Mouse (Mus musculus) activated CD4-positive, CD25-positive, alpha-beta regulatory T cell, adult 4 months (primary cell): ENCODE data around the gene Tfip11. TPM values are rescaled to one million over a fixed set of nuclear protein-coding genes. Genes with fewer than 3 reads are reported as not detected.
"Not testable (repeated sequence)": the region's sequence is repeated elsewhere in the genome, so short reads cannot be mapped to it uniquely, and the experiment has no call there.

Source experiments
- ATAC-seq: one replicate; pipeline ENCODE4 v1.8.0; 2017
- polyA plus RNA-seq, 2 experiments: library from polyadenylated mRNA; unstranded; fragments of 100-300 nt; shearing (Covaris generic); gene quantifications; one replicate each; pipeline ENCODE4 v1.2.1; 2017

Gene Tfip11
- polyA plus RNA-seq, 2 experiments from 2014 or later: 11.8 to 18.4 TPM

DNA sequence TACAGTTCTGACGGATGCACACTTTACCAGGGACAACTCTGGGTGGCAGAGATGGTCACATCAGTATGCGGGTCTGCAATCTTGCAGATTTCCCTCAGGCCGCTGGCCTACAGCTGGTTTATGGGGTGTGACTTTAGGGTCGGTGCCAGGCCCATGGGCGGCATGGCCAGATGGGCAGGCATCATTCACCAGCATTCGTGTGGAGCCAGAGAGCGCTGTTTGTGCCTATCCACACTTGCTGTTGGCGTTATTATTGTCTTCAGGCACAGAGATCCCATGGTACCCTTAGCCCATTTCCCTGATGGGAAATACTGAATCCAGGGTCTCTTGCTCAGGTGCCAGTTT, 35.6 kb upstream of the Tfip11 start:
- no peak for ATAC-seq

DNA sequence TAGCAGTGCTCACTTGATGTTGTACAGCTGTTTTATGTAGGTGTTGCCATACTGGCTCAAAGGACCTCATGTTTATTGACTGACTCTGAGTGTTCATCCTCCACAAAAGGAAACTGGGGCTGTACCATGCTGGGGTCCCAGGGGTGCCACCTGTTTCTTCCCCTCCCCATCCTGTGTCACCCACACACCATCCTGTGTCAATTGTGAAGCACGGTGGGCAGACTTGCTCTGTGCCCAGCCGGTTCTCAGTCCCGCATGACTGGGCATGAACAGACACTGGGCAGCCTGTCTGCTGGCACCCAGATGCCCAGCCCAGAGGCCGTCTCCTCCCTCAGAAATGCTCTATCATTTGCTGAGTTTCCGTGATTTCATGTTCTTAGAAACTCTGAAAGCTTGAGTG, 34.3 kb upstream of the Tfip11 start:
- ATAC-seq: no peak

DNA sequence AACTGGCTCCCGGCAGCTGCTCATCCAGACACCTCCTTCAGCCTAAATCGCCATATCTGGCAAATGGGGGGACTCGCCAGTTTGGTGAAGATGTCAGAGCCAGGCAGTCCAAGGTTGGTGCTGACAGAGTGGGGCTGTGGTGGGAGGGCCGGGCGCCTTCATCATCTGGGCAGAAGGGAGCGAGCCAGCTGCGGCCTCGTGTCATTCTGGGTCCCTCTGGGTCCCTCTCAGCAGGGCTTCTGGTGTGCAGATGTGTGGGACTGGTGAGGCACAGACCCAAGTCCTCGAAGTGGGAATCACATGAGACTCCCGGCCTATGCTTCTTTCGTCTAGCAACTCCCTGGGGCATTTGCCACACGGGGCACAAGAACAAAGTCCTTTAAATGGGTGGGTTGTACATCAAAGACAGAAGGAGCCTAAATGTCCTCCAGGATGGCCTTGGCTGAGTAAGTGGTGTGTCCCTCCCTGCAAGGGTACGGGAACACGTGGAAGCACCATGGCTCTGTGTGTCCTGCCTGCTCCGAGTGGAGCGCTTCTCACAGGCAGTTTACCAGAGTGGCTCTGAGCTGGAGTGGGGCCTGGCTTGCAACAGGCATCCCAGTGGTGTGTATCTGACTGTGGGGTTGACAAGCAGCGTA, 33.7 kb upstream of the Tfip11 start:
- no peak for ATAC-seq

DNA sequence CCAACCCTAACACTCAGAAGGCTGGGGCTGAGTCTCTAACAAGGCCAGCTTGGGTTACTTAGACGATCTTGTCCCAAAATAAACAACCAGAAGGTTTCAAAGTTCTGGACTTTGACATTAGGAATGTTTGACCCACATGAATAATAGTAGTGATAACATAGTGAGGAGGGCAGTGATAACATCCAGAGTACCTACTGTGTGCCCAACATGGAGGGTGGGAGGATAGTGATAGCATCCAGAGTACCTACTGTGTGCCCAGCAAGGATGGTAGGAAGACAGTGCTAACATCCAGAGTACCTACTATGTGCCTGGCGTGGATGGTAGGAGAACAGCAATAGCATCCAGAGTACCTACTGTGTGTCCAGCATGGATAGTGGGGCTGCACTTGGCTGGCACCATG, 32.4 kb upstream of the Tfip11 start:
- ATAC-seq: no peak

DNA sequence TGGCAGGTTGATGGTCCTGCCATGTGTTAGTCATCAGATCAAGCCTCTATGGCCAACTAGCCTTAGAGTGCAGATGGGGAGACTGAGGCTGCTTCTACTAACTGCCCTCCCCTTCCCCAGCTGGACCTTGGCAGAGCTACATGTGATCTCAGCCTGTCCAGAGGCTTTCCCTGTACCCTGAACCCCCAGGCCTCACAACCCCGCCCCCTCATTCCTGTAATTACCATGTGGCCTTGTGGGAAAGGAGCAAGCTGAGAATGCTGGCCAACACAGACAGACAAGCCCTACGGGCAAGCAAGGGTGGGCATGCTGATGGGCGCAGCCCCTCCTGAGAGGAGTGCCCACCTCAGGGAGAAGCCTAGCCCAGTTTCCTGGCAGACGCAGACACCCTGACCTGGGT, 31.5 kb upstream of the Tfip11 start:
- ATAC-seq: no peak

DNA sequence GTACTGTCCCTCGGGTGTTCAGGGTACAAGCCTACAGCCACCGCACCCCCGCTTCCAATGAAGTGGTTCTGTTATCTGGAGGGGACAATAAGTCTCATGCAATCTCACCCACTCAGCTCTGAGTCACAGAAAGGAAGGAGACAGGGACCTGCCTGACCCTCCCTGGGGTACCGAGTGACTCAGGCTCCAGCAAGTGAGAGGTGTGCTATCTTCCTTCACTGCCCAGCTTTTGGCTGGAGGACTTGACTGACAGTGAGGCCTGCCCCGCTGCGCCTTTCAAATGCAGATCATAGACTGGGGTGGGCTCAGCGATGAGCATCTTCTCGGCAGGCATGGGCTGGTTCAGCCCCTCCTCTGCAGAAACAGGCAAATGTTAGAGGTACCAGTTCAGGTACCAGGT, 31.0 kb upstream of the Tfip11 start:
- ATAC-seq: no peak

DNA sequence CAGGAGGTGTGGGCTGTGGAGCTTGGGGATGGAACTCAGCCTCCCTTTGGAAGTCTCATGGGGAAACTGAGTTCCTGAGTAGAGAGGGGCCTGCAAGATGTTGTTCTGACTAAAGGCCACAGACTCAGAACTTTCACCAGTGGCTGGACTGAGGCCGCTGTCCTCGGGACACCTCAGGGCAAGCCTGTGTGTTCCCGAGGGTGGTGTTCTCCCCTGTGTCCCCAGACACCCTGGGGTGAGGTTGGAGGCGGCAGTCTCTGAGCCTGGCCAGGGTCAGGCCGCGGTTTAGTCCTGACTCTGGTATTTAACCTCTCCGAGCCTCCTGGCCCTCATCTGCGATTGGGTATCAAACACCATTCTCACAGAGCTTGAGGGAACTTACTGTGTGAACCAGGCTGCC, 30.6 kb upstream of the Tfip11 start:
- no peak for ATAC-seq

DNA sequence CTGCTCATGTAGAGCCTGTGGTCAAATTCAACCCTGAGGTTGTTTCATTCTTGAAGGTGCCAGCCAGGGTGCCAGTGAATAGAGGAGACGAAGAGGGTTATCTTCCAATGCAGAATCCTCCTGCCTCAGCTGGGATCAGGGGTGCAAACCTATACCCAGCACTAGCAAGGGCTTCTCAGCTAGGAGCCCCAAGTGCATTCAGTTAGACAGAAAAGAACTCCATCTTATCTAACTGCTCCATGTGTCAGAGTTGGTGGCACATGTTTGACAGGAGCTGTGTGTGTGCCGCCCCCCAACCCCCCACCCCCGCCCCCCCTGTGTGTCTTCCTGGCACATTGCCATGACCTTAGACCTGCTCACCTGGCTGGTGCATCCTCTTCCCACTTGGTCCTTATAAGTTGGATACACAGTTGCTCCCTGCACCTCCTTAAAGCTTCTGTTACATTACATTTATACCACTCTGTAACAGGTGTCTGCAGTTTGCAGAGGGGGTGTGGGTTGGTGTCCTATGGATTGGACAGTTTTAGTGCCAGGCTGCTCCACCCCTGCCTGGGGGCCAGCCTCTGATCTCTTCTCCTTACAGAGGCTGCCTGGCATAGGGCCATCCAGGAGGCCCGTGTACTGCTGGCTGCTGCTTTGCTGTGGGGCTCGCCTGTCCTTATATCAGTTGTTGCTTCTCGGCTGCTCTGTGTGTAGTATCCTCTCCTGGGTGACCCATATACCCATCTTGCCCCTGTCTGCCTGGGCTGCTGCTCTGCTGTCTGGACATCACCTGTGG, 29.6 kb upstream of the Tfip11 start:
- no peak for ATAC-seq

DNA sequence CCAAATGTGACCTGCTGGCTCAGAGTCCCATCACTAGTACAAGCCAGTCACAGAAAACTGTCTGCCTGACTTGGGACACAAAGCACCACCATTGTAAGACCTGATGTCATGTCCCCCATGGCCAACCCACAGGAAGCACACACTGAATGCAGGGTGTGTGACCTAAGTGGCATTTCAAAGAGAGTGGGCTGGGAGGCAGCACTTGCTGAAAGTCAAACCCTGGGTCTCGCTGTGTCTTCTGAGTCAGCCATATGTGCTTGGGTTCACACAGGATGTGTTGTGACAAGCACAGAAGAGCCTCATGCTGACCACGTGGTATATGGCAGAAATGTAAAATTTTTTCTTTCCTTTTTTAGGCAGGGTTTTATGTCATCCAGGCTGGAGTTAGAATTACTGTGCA, 28.9 kb upstream of the Tfip11 start:
- peak; percentile 75 for ATAC-seq

DNA sequence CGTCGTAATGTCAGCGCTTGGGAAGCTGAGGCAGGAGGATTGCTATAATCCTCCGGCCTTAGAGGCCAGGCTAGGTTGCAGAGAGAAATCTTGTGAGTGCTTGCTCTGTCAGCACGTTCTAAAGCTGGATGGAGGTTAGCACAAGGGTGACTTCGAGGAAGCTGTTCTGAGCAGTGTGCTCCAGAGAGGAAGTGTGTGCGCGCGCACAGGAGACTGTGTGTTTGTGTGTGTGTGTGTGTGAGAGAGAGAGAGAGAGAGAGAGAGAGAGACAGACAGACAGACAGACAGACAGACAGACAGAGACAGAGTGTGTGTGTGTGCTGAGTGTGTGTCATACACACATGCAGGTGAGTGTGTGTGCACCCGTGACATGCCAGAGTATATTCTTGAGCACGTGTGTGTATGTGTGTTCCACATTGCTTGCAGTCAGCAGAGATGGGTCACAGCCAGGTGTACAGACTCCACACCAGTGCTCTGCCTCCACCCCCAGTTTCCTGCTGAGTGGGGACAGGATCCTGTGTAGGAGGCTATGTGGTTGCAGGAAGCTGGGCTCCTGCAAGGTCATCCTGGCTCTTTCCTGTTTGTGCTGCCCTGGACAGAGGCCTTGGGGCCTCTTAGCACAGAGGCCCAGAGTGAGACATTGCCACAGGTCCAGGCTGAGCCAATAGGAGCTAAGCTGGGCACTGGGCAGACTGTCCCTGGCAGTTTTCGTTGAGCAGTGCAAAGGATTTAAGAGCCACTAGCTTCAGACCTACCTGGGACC, 27.8 kb upstream of the Tfip11 start:
- ATAC-seq: peak; percentile 51

DNA sequence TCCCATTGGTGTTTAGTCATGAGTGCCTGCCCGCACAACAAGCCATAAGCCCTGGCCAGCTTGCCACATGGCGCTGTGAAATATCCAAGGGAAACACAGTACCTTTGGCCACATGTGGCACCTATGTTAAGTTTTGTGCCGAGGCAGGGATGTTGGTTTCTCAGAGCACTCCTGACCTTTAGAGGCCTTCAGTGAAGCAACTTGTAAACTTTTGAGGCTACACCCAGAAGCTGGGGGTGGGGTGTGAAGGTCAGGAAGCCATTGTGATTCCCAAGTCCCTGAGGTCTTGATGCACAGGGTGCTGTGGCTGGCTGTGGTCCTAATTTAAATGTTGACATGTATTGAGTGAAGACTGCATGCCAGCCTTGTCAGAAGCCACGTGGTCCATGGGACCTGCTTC, 26.8 kb upstream of the Tfip11 start:
- ATAC-seq: no peak

DNA sequence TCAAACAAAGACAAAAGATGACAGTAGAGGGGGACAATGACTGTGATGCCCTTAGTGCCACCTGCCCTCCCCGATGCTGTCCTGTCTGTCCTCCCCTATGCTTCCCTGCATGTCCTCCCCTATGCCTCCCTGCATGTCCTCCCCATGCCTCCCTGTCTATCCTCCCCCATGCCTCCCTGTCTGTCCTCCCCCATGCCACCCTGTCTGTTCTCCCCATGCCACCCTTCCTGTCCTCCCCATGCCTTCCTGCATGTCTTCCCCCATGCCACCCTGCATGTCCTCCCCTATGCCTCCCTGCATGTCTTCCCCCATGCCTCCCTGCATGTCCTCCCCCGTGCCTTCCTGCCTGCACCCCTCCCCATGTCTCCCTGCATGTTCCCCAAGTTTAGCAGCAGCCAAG, 26.0 kb upstream of the Tfip11 start:
- no peak for ATAC-seq

DNA sequence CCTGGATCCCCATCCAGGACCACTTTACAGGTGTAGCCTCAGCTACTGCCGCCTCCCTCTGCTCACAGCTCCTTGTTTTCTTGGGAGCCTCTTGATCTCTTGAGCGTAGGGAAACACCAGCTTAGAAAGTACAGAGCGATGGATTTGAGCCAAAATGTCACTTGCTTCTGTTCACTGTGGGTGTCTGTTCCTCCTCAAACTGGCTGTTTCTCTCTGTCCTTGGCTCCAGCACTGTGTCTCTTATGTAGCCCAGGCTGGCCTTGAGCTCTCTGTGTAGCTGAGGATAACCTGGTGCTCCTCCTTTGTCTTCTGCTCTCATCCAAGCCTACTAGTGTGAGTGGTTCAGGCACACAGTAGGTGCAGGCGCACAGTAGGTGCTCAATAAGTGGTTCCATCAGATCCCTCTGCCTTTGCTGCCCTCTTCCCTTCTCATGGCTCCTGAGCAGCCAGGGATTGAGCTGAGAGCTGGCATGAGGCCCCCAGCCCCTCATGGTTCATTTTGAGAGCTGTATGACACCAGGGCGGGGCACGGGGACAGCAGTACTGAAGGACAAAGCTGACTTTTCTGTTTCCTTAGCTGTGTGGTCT, 25.3 kb upstream of the Tfip11 start:
- no peak for ATAC-seq

DNA sequence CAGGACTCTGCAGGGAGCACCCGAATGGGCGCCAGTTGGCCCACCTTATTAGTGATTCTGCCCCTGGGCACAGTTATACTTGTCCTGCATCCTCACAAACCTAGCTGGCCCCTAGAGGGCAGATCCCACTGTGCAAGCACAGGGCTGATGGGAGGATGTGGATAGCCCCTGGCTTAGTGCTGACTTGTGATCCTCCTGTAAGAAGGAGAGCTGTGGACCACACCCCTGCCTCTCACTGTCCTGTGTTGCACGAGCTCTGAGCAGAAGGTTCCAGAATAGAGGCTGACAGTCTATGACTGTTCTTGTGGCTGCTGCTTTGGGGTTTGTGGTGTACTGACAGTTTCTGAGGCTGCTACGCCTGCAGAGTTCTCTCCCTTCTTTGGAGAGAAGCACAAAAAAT, 24.5 kb upstream of the Tfip11 start:
- peak; percentile 24 for ATAC-seq

DNA sequence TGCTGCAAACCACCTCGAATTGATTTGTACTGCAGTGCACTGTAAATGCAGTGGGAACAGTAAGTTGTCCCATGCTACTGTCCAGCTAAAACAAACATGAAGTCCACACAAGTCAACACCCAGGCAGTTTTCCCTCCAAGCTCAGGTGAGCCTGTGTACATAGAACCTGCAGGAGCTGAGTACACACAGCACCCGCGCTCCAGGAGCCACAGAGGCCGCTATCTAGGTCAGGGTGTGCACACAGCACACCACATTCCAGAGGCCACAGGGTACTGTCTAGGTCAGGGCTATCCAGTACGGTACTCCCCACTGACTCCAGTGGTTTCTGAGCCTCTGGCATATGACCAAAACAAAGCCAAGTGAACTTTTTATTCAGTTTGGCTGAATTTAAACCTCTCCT, 23.8 kb upstream of the Tfip11 start:
- no peak for ATAC-seq

DNA sequence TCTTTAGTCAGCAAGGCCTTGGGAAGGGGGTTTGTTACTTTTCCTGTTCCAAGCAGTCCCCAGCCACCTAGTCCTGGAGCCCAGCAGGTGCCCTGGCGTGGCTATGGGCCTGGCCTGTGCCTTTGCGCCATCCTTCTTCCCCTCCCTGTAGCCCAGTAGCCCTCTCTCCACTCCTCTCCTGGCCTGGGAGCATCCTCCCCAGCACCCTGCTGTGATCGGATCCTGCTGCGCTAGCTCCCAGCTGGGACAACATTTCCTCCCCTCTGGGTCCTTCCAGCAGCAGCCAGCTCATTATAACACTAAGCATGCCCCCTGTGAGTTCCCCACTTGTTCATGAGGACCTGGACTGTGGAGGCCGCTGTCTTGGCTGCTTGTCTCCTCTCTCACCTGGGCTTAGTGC, 20.3 kb upstream of the Tfip11 start:
- ATAC-seq: no peak

DNA sequence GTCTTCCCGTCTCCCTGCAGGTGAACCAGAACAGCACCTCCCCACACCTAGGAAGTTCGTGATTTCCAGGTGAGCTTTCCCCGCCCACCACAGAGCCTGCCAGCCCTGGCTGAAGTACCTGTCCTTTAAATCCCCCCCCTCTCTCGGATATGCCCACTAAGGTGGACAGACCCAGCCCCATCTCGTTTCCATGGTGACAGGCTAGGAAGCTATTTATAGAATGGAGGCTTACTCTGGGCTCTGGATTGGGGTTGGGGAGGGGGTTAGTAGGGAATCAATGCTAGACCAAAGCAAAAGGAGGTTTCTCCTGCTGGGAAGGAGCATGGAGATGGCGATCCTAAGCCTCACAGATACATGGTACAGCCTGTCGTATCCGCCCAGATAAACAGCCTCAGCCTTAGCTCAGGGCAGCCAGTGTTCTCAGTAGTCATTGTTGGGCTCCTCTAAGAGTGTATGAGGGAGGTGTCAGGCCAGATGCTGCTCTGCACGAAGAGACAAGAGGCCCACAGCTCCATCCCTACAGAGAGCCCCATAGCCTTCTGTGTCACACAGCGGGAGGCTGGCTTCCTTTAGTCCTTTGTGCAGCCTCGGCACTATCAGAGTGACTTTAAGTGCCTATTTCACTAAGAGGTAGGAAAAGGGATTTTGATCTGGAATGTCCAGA, 12.8 kb upstream of the Tfip11 start:
- no peak for ATAC-seq

DNA sequence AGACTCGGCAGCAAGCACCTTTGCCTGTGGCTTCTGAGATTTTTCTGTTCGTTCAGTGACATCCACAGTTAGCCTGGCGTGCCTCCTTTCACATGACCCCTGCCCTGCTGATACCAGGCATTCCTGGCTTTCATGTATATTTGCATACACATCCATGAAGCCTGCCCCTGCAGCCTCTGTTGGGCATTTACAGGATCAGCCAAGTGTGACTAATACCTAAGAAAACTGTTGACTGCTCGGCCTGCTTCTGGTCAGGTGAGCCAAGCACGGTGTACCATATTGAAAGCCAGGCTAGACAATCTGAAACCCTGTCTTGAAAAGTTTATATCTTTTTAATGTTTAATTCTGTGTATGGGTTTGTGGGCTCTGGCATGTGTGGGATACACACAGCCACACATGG, 9.7 kb upstream of the Tfip11 start:
- ATAC-seq: no peak

DNA sequence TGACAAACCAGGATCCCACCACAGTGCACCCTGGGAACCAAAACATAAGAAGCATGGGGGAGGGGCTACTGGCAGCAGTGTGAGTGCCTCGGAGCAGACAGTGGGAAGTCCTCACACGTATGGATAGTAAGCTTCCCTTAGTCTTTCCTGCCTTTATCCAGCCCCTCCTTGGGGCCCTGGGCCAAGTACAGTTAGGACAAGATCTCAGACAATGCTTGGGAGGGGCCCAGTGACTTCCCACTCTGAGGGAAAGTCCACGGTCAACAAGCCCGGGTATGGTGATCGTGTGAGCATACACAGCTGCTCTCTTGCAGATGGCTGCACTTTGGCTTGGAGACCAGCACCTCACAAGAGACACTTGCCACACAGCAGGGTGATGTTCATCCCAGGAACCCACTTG, 8.8 kb upstream of the Tfip11 start:
- no peak for ATAC-seq

DNA sequence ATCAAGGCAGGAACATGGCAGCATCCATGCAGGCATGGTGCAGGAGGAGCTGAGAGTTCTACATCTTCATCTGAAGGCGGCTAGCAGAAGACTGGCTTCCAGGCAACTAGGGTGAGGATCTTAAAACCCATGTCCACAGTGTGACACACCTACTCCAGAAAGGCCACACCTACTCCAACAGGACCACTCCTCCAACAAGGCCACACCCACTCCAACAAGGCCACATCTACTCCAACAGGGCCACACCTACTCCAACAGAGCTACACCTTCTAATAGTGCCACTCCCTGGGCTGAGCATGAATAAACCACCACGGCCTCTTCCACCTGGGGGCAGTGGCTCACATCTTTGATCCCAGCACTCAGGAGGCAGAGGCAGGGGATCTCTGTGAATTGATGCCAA, 6.8 kb upstream of the Tfip11 start:
- not testable (repeated sequence) for ATAC-seq

DNA sequence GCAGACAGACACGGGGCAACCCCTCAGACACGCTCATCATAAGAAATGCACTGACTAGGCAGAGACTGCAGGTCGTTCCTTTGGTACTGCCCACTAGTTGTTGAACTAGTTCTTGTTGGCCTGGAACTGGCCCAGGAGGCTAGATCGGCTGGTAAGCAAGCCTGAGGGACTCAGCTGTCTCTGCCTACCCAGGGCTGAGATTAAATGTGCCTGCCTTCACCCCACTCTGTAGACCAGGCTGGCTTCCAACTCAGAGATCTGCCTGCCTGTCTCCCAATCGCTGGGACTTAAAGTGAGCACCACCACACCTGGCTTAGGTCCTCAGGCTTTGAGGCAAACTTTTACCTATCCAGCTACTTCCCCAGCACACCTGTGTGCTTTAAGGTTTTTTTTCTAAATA, 5.8 kb upstream of the Tfip11 start:
- ATAC-seq: no peak

DNA sequence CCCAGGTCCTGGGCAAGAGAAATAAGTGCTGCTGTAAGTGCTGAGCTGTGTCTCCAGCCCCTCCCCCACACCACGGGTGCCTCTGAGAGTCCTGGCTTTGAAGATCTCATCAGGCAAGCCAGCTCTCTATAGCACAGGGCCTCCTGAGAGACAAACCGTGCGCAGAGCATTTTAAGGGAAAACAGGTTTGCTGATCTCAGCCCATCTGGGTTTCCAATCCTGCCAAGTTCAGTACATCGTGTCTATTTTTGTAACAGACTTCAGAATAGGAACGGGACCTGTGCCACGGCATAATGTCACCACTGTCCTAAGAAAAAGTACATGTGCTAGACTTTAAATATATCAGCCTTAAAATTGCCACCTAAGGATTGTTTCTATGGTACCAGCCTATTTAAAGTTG, 5.2 kb upstream of the Tfip11 start:
- ATAC-seq: no peak

DNA sequence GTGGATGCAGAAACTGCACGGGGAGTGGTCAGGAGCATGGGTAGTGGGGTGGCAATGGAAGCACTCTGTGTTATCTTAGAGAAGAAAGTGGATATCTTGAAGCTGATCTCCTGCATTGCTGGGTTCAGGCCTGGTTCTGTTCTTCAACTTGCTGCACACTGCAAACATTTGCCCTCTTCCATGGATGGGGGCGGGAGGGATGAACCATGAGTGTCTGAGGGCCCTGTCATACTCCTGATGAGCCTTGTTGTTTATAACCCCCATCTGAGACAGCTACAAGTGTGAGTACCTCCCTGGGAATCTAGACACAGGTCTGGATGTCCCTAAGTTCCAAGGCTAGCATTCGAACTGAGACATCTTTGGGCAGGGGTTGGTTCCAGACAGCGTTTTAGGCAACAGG, 4.8 kb upstream of the Tfip11 start:
- no peak for ATAC-seq
